Mouse (Mus musculus) hindbrain, embryonic 16.5 days (tissue): ENCODE data around the gene Abca13. TPM values are rescaled to one million over a fixed set of nuclear protein-coding genes. Genes with fewer than 3 reads are reported as not detected.
"Not testable (repeated sequence)": the region's sequence is repeated elsewhere in the genome, so short reads cannot be mapped to it uniquely, and the experiment has no call there.

Experiments used
- ATAC-seq: fragments of 200-750 bp; cut with Nextera tagmentation; 2 replicates; pipeline ENCODE4 v1.8.0; 2017; ENCODE audit warnings: moderate TSS enrichment, moderate library complexity
- H3K27ac ChIP-seq: fragments of 300-500 bp; sonication (generic); 2 replicates; pipeline ENCODE4 v1.5.1; 2014; ENCODE audit warnings: low read depth, mild to moderate bottlenecking, control low read depth, low read length, moderate library complexity
- H3K27me3 ChIP-seq: fragments of 300-500 bp; sonication (generic); replicated peaks from 2 replicates; pipeline ENCODE4 v1.6.1; 2014; ENCODE audit warnings: low read length; ENCODE audit not compliant: control insufficient read depth, insufficient read depth
- H3K36me3 ChIP-seq: fragments of 300-500 bp; sonication (generic); 2 replicates; pipeline ENCODE4 v1.6.1; 2014; ENCODE audit warnings: mild to moderate bottlenecking, low read length, moderate library complexity, mixed read lengths; ENCODE audit not compliant: control insufficient read depth, insufficient read depth
- H3K4me1 ChIP-seq: fragments of 300-500 bp; sonication (generic); 2 replicates; pipeline ENCODE4 v1.6.1; 2014; ENCODE audit warnings: low read depth, low read length; ENCODE audit not compliant: control insufficient read depth, insufficient read depth
- H3K4me2 ChIP-seq: fragments of 300-500 bp; sonication (generic); 2 replicates; pipeline ENCODE4 v1.6.1; 2014; ENCODE audit warnings: mild to moderate bottlenecking, low read length, control low read depth, moderate library complexity
- H3K4me3 ChIP-seq: fragments of 300-500 bp; sonication (generic); 2 replicates; pipeline ENCODE4 v1.5.1; 2014; ENCODE audit warnings: mild to moderate bottlenecking, low read length, control low read depth, moderate library complexity
- H3K9ac ChIP-seq: fragments of 300-500 bp; sonication (generic); 2 replicates; pipeline ENCODE4 v1.6.1; 2014; ENCODE audit warnings: low read depth, mild to moderate bottlenecking, control low read depth, low read length, moderate library complexity
- H3K9me3 ChIP-seq: fragments of 300-500 bp; sonication (generic); 2 replicates; pipeline ENCODE4 v1.6.1; 2014; ENCODE audit warnings: mild to moderate bottlenecking, low read length, moderate library complexity; ENCODE audit not compliant: control insufficient read depth
- WGBS: fragments of 180-500 bp; shearing (Covaris S2); extraction: QIAGEN DNeasy Blood & Tissue Kit; methylation state at CpG from one replicate; pipeline ENCODE4 v1.1.7; 2014; 5-methylcytosine and 5-hydroxymethylcytosine counted together
- polyA plus RNA-seq: library from polyadenylated mRNA; unstranded; fragments of >200 nt; fragmentation: Nextera tagmentation; extraction: Ambion mirVana; gene quantifications from 2 replicates; pipeline ENCODE4 v1.2.1, GENCODE M21; 2015

Abca13 gene
- polyA plus RNA-seq, 1 experiment from 2014 or later = 0.01 TPM

DNA sequence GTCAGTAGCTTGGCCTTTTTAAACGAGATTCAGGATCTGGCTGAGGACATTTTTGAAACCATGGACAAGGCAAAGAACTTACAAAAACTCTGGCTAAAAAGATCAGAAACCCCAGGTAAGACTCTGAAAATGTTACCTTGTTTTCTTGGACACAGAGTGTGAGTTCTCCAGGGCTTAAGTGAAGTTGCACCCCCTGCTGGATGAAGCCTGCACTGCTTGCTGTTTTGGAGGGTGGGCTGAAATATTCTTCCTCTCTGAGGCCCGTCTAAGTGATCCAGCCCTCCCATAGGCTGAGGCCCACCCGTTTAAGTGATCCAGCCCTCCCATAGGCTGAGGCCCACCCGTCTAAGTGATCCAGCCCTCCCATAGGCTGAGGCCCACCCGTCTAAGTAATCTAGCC, 57.9 kb downstream of the Abca13 start:
- ATAC-seq, H3K27me3 ChIP-seq, H3K4me3 ChIP-seq, H3K36me3 ChIP-seq, H3K4me1 ChIP-seq, H3K9me3 ChIP-seq, H3K27ac ChIP-seq, H3K4me2 ChIP-seq, H3K9ac ChIP-seq: not testable (repeated sequence)
- 90% methylated on average over 5 of the region's 5 CpGs for WGBS

GRCm38 (mm10) chr11:9263072-9263471, 71.3 kb downstream of the Abca13 start:
- not testable (repeated sequence) for H3K4me2 ChIP-seq, H3K9me3 ChIP-seq, ATAC-seq, H3K9ac ChIP-seq, H3K27me3 ChIP-seq, H3K27ac ChIP-seq, H3K4me3 ChIP-seq, H3K36me3 ChIP-seq, H3K4me1 ChIP-seq
- WGBS = 32% methylated on average over 3 of the region's 3 CpGs

DNA sequence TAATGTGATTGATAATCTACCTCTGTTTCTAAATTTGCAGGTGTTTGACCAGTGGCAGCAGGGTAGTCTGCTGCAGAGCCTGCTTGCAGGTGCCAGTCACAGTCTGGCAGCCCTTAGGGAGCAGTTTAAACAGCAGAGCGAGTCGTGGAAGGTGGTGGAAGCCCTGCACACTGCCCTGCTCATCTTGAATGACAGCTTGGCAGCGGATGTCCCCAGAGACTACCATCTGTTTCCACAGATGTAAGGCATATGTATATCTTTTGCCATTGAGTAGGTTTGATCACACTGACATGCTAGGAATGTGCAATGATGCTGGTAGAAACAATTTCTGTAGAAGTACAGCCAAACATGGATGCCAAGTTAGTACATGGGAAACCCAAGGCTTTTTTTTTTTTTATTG, 77.3 kb downstream of the Abca13 start:
- Histone ChIP-seq H3K36me3 (no peaks in the 10 kb centered on the region), H3K27me3 (no peaks in the 10 kb centered on the region), H3K27ac (no peak overlapping the region), H3K4me2 (no peak overlapping the region), H3K9ac (no peak overlapping the region), H3K4me1 (no peaks in the 10 kb centered on the region), H3K4me3 (no peak overlapping the region), H3K9me3 (no peaks in the 10 kb centered on the region)
- 71% methylated on average over 3 of the region's 3 CpGs for WGBS
- ATAC-seq = no peak

DNA sequence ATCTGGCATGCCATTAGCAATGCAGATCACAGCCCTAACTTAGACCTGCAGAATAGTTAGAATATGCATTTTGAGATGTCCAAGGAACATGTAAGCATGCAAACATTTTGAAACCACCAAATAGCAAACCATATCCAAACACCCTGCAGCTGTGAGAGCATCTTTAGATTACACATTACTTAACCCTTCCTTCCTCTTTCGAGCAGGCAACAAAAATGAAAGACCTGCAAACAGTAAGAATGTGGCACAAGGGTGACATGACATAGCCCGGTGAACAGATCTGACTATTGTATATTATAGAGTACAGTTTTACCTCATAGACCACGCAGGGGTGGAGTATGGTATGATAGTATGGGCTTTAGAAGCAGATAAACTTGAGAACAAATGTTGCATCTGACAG, 93.5 kb downstream of the Abca13 start:
- Histone ChIP-seq H3K9ac (no peak overlapping the region), H3K27ac (no peak overlapping the region), H3K4me3 (no peak overlapping the region), H3K4me1 (no peaks in the 10 kb centered on the region), H3K9me3 (no peaks in the 10 kb centered on the region), H3K36me3 (no peaks in the 10 kb centered on the region), H3K27me3 (no peaks in the 10 kb centered on the region), H3K4me2 (no peak overlapping the region)
- WGBS = 75% methylated on average over 3 of the region's 3 CpGs
- ATAC-seq = no peak

GRCm38 (mm10) chr11:9285759-9286158, 94.0 kb downstream of the Abca13 start:
- 91% methylated on average over 3 of the region's 3 CpGs for WGBS
- Histone ChIP-seq H3K9me3 (no peaks in the 10 kb centered on the region), H3K27ac (no peak overlapping the region)

GRCm38 (mm10) chr11:9291168-9291567, 99.4 kb downstream of the Abca13 start:
- H3K27ac ChIP-seq = no peak overlapping the region
- no peak overlapping the region for H3K9ac ChIP-seq
- ATAC-seq = no peak
- H3K9me3 ChIP-seq = no peaks in the 10 kb centered on the region
- H3K27me3 ChIP-seq = no peaks in the 10 kb centered on the region
- no peak overlapping the region for H3K4me2 ChIP-seq
- WGBS = 84% methylated on average over 7 of the region's 7 CpGs
- H3K36me3 ChIP-seq = no peaks in the 10 kb centered on the region
- H3K4me1 ChIP-seq = no peaks in the 10 kb centered on the region
- H3K4me3 ChIP-seq = no peak overlapping the region

More at GRCm38 (mm10) chr11:9285759-9286158, 94.0 kb downstream of the Abca13 start:
- Histone ChIP-seq H3K4me1 (no peaks in the 10 kb centered on the region), H3K36me3 (no peaks in the 10 kb centered on the region), H3K4me2 (no peak overlapping the region), H3K27me3 (no peaks in the 10 kb centered on the region), H3K4me3 (no peak overlapping the region), H3K9ac (no peak overlapping the region)
- ATAC-seq = no peak

DNA sequence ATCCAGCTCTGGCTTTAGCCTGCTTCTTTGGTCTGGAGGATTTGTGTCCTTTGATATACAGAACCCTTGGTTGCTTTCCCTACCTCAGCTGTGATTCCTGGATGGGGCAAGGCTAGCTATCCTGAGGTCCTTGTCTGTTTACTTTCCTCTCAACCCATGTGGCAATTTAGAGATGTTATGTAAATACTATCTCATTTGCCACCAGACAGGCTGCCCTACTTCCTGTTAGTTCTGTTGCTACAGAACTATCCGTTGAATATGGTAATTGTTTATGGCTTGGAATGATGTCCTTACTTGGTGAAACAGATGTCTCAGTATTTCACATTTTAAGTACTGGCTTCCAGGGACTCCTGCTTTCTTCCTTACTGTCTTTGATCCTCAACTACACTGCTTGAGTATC, 107.9 kb downstream of the Abca13 start:
- Histone ChIP-seq H3K4me1 (no peaks in the 10 kb centered on the region), H3K36me3 (no peaks in the 10 kb centered on the region), H3K9me3 (no peaks in the 10 kb centered on the region), H3K9ac (no peak overlapping the region), H3K27me3 (no peaks in the 10 kb centered on the region), H3K4me3 (no peak overlapping the region), H3K4me2 (no peak overlapping the region), H3K27ac (no peak overlapping the region)
- 69% methylated on average over 1 of the region's 1 CpGs for WGBS
- ATAC-seq = no peak

- H3K27ac ChIP-seq = no peak overlapping the region
- H3K4me2 ChIP-seq = no peak overlapping the region
- H3K4me1 ChIP-seq = no peaks in the 10 kb centered on the region
- WGBS = 87% methylated on average over 4 of the region's 4 CpGs
- H3K9me3 ChIP-seq = no peaks in the 10 kb centered on the region
- no peak for ATAC-seq
- H3K4me3 ChIP-seq = no peak overlapping the region
- H3K36me3 ChIP-seq = no peaks in the 10 kb centered on the region
- H3K9ac ChIP-seq = no peak overlapping the region
- H3K27me3 ChIP-seq = no peaks in the 10 kb centered on the region
These were observed 113.7 kb downstream of the Abca13 start for GRCm38 (mm10) chr11:9305450-9305849.

GRCm38 (mm10) chr11:9316545-9316944, 124.8 kb downstream of the Abca13 start:
- WGBS = 73% methylated on average over 3 of the region's 3 CpGs
- Histone ChIP-seq H3K9me3 (no peaks in the 10 kb centered on the region), H3K4me1 (no peaks in the 10 kb centered on the region), H3K27me3 (no peaks in the 10 kb centered on the region), H3K27ac (no peak overlapping the region), H3K9ac (no peak overlapping the region), H3K36me3 (no peaks in the 10 kb centered on the region), H3K4me2 (no peak overlapping the region), H3K4me3 (no peak overlapping the region)
- ATAC-seq = no peak
